Mouse (Mus musculus) megakaryocyte progenitor cell, adult 5-6 weeks (primary cell): ENCODE data around the gene Gm10318. TPM values are rescaled to one million over a fixed set of nuclear protein-coding genes. Genes with fewer than 3 reads are reported as not detected.

Source experiments
- ATAC-seq: replicated peaks from 2 replicates; pipeline ENCODE4 v1.8.0; 2016; ENCODE audit warnings: mild to moderate bottlenecking, moderate TSS enrichment, inconsistent platforms; ENCODE audit not compliant: poor library complexity
- total RNA-seq, 2 experiments: library from RNA; stranded (forward) in 1 of 2; stranded (reverse) in 1 of 2; fragments of 157-497, 149-512 nt in 1 of 2; fragments of 200-1000 nt in 1 of 2; gene quantifications; 2 replicates each; pipeline versions ENCODE4 v1.2.3 to v1.2.4; 2015 to 2017

The Gm10318 gene
- total RNA-seq, 2 experiments from 2014 or later = not detected

- ATAC-seq = 0 out of 2 replicates have a peak, but pooled peaks have one; percentile 6
These were observed 38.4 kb downstream of the Gm10318 start for GRCm38 (mm10) chr10:77890987-77891565.

GRCm38 (mm10) chr10:77895562-77895961 lies 42.9 kb downstream of the Gm10318 start:
- no peak for ATAC-seq

GRCm38 (mm10) chr10:77900126-77900525 lies 47.5 kb downstream of the Gm10318 start:
- ATAC-seq = no peak

GRCm38 (mm10) chr10:77900903-77901818 lies 48.5 kb downstream of the Gm10318 start:
- ATAC-seq = no peak

- 0 out of 2 replicates have a peak, but pooled peaks have one; percentile 2 for ATAC-seq
These were observed 49.2 kb downstream of the Gm10318 start for GRCm38 (mm10) chr10:77901871-77902210.

GRCm38 (mm10) chr10:77902211-77902893 lies 49.7 kb downstream of the Gm10318 start, which contains the start of gene Lrrc3:
Lrrc3 (minus strand) TSS chr10:77902536.
- ATAC-seq = peak; percentile 56

- ATAC-seq = peak; percentile 59
These were observed 50.4 kb downstream of the Gm10318 start for GRCm38 (mm10) chr10:77902894-77903715.

Other genes with a start within 250 kb of the Gm10318 start
Only the 30 nearest of the 33 such genes appear.
- 0.12 and 0.96 TPM in 2 replicates for gene Tspear, start 166.3 kb upstream of the Gm10318 start, total RNA-seq (2015)
- gene Tspear, start 166.3 kb upstream of the Gm10318 start, total RNA-seq (2017) = not detected in 2 replicates
- not detected in 2 replicates for gene Gm19402, start 162.1 kb upstream of the Gm10318 start, total RNA-seq (2015)
- not detected in 2 replicates for gene Gm19402, start 162.1 kb upstream of the Gm10318 start, total RNA-seq (2017)
- gene Gm9508, start 155.6 kb upstream of the Gm10318 start, total RNA-seq (2015) = not detected in 2 replicates
- not detected in 2 replicates for gene Gm9508, start 155.6 kb upstream of the Gm10318 start, total RNA-seq (2017)
- not detected in 2 replicates for gene Gm10272, start 146.2 kb upstream of the Gm10318 start, total RNA-seq (2015)
- gene Gm10272, start 146.2 kb upstream of the Gm10318 start, total RNA-seq (2017) = not detected in 2 replicates
- not detected in 2 replicates for gene Gm10024, start 141.4 kb upstream of the Gm10318 start, total RNA-seq (2015)
- gene Gm10024, start 141.4 kb upstream of the Gm10318 start, total RNA-seq (2017) = not detected in 2 replicates
- gene Gm10142, start 137.1 kb upstream of the Gm10318 start, total RNA-seq (2015) = not detected in 2 replicates
- gene Gm10142, start 137.1 kb upstream of the Gm10318 start, total RNA-seq (2017) = not detected in 2 replicates
- not detected in 2 replicates for gene Krtap12-1, start 132.3 kb upstream of the Gm10318 start, total RNA-seq (2015)
- gene Krtap12-1, start 132.3 kb upstream of the Gm10318 start, total RNA-seq (2017) = not detected in 2 replicates
- not detected in 2 replicates for gene Gm10100, start 126.4 kb upstream of the Gm10318 start, total RNA-seq (2015)
- not detected in 2 replicates for gene Gm10100, start 126.4 kb upstream of the Gm10318 start, total RNA-seq (2017)
- not detected in 2 replicates for gene Gm18596, start 110.2 kb upstream of the Gm10318 start, total RNA-seq (2015)
- gene Gm18596, start 110.2 kb upstream of the Gm10318 start, total RNA-seq (2017) = not detected in 2 replicates
- gene Gm9736, start 101.5 kb upstream of the Gm10318 start, total RNA-seq (2015) = not detected in 2 replicates
- gene Gm9736, start 101.5 kb upstream of the Gm10318 start, total RNA-seq (2017) = not detected in 2 replicates
- gene Gm3233, start 93.2 kb upstream of the Gm10318 start, total RNA-seq (2015) = not detected in 2 replicates
- not detected in 2 replicates for gene Gm3233, start 93.2 kb upstream of the Gm10318 start, total RNA-seq (2017)
- not detected in 2 replicates for gene Gm3238, start 81.5 kb upstream of the Gm10318 start, total RNA-seq (2015)
- not detected in 2 replicates for gene Gm3238, start 81.5 kb upstream of the Gm10318 start, total RNA-seq (2017)
- not detected in 2 replicates for gene Gm7138, start 75.9 kb upstream of the Gm10318 start, total RNA-seq (2015)
- gene Gm7138, start 75.9 kb upstream of the Gm10318 start, total RNA-seq (2017) = not detected in 2 replicates
- gene Gm3250, start 70.3 kb upstream of the Gm10318 start, total RNA-seq (2015) = not detected in 2 replicates
- not detected in 2 replicates for gene Gm3250, start 70.3 kb upstream of the Gm10318 start, total RNA-seq (2017)
- gene Gm7137, start 64.7 kb upstream of the Gm10318 start, total RNA-seq (2015) = not detected in 2 replicates
- not detected in 2 replicates for gene Gm7137, start 64.7 kb upstream of the Gm10318 start, total RNA-seq (2017)
- gene Gm9639, start 57.8 kb upstream of the Gm10318 start, total RNA-seq (2015) = not detected in 2 replicates
- not detected in 2 replicates for gene Gm9639, start 57.8 kb upstream of the Gm10318 start, total RNA-seq (2017)
- gene Gm19668, start 53.7 kb upstream of the Gm10318 start, total RNA-seq (2015) = not detected in 2 replicates
- gene Gm19668, start 53.7 kb upstream of the Gm10318 start, total RNA-seq (2017) = not detected in 2 replicates
- gene Gm9507, start 41.0 kb upstream of the Gm10318 start, total RNA-seq (2015) = not detected in 2 replicates
- not detected in 2 replicates for gene Gm9507, start 41.0 kb upstream of the Gm10318 start, total RNA-seq (2017)
- gene Gm2696, start 38.2 kb upstream of the Gm10318 start, total RNA-seq (2015) = not detected in 2 replicates
- not detected in 2 replicates for gene Gm2696, start 38.2 kb upstream of the Gm10318 start, total RNA-seq (2017)
- gene Krtap10-4, start 25.8 kb upstream of the Gm10318 start, total RNA-seq (2015) = not detected in 2 replicates
- gene Krtap10-4, start 25.8 kb upstream of the Gm10318 start, total RNA-seq (2017) = not detected in 2 replicates
- gene Krtap10-10, start 16.9 kb upstream of the Gm10318 start, total RNA-seq (2015) = not detected in 2 replicates
- gene Krtap10-10, start 16.9 kb upstream of the Gm10318 start, total RNA-seq (2017) = not detected in 2 replicates
- gene Gm36176, start 6.1 kb upstream of the Gm10318 start, total RNA-seq (2015) = not detected in 2 replicates
- gene Gm36176, start 6.1 kb upstream of the Gm10318 start, total RNA-seq (2017) = not detected in 2 replicates
- gene Gm3285, start 9.1 kb downstream of the Gm10318 start, total RNA-seq (2015) = not detected in 2 replicates
- not detected in 2 replicates for gene Gm3285, start 9.1 kb downstream of the Gm10318 start, total RNA-seq (2017)
- 0.12 TPM in 1 of 2 replicates, not detected in the other for gene Lrrc3, start 49.7 kb downstream of the Gm10318 start, total RNA-seq (2015)
- gene Lrrc3, start 49.7 kb downstream of the Gm10318 start, total RNA-seq (2017) = not detected in 2 replicates
- 2.7 and 5.1 TPM in 2 replicates for gene Trpm2, start 117.7 kb downstream of the Gm10318 start, total RNA-seq (2015)
- 1.4 and 2.9 TPM in 2 replicates for gene Trpm2, start 117.7 kb downstream of the Gm10318 start, total RNA-seq (2017)
- gene 1810043G02Rik, start 125.7 kb downstream of the Gm10318 start, total RNA-seq (2015) = 6.0 and 6.4 TPM in 2 replicates
- gene 1810043G02Rik, start 125.7 kb downstream of the Gm10318 start, total RNA-seq (2017) = 5.9 and 11.2 TPM in 2 replicates
- 13.7 and 15.5 TPM in 2 replicates for gene Pfkl, start 157.2 kb downstream of the Gm10318 start, total RNA-seq (2015)
- 36.1 and 44.2 TPM in 2 replicates for gene Pfkl, start 157.2 kb downstream of the Gm10318 start, total RNA-seq (2017)
- 1.5 and 4.4 TPM in 2 replicates for gene Dnmt3l, start 189.1 kb downstream of the Gm10318 start, total RNA-seq (2015)
- 1.3 and 3.2 TPM in 2 replicates for gene Dnmt3l, start 189.1 kb downstream of the Gm10318 start, total RNA-seq (2017)
- gene Aire, start 190.8 kb downstream of the Gm10318 start, total RNA-seq (2015) = not detected in 2 replicates
- gene Aire, start 190.8 kb downstream of the Gm10318 start, total RNA-seq (2017) = not detected in 2 replicates
- gene Icosl, start 216.4 kb downstream of the Gm10318 start, total RNA-seq (2015) = 3.9 and 6.3 TPM in 2 replicates
- gene Icosl, start 216.4 kb downstream of the Gm10318 start, total RNA-seq (2017) = 2.6 and 2.9 TPM in 2 replicates